Mouse (Mus musculus) intestine, embryonic 15.5 days (tissue): ENCODE data around the gene Lrrn2. TPM values are rescaled to one million over a fixed set of nuclear protein-coding genes. Genes with fewer than 3 reads are reported as not detected.

Experiments
- ATAC-seq: fragments of 200-750 bp; cut with Nextera tagmentation; 2 replicates; pipeline ENCODE4 v1.8.0; 2017; ENCODE audit warnings: moderate TSS enrichment, moderate library complexity
- H3K27ac ChIP-seq: fragments of 300-500 bp; sonication (generic); 2 replicates; pipeline ENCODE4 v1.5.1; 2015; ENCODE audit warnings: mild to moderate bottlenecking, inconsistent platforms
- H3K27me3 ChIP-seq: fragments of 300-500 bp; sonication (generic); replicated peaks from 2 replicates; pipeline ENCODE4 v1.6.1; 2015; ENCODE audit warnings: inconsistent platforms
- H3K36me3 ChIP-seq: fragments of 300-500 bp; sonication (generic); 2 replicates; pipeline ENCODE4 v1.6.1; 2015; ENCODE audit warnings: inconsistent platforms
- H3K4me1 ChIP-seq: fragments of 300-500 bp; sonication (generic); replicated peaks from 2 replicates; pipeline ENCODE4 v1.6.1; 2015; ENCODE audit warnings: inconsistent platforms
- H3K4me2 ChIP-seq: fragments of 300-500 bp; sonication (generic); replicated peaks from 2 replicates; pipeline ENCODE4 v1.6.1; 2015; ENCODE audit warnings: mild to moderate bottlenecking, inconsistent platforms
- H3K4me3 ChIP-seq: fragments of 300-500 bp; sonication (generic); replicated peaks from 2 replicates; pipeline ENCODE4 v1.5.1; 2015; ENCODE audit warnings: inconsistent platforms
- H3K9ac ChIP-seq: fragments of 300-500 bp; sonication (generic); 2 replicates; pipeline ENCODE4 v1.6.1; 2015; ENCODE audit warnings: inconsistent platforms
- H3K9me3 ChIP-seq: fragments of 300-500 bp; sonication (generic); 2 replicates; pipeline ENCODE4 v1.6.1; 2016; ENCODE audit warnings: inconsistent platforms
- WGBS: fragments of 180-500 bp; shearing (Covaris S2); methylation state at CpG from one replicate; pipeline ENCODE4 v1.1.7; 2015; 5-methylcytosine and 5-hydroxymethylcytosine counted together
- polyA plus RNA-seq: library from polyadenylated mRNA; unstranded; fragments of >200 nt; fragmentation: Nextera tagmentation; extraction: Ambion mirVana; gene quantifications from 2 replicates; pipeline ENCODE4 v1.2.1, GENCODE M21; 2015

The Lrrn2 gene
- polyA plus RNA-seq, 1 experiment from 2014 or later: 4.9 TPM

GRCm38 (mm10) chr1:132853312-132853711 is 26.8 kb upstream of the Lrrn2 start:
- no peaks in the 10 kb centered on the region for H3K36me3 ChIP-seq
- H3K4me2 ChIP-seq: no peak overlapping the region
- no peak overlapping the region for H3K27ac ChIP-seq
- 23% methylated on average over 8 of the region's 8 CpGs for WGBS
- H3K4me1 ChIP-seq: 0 out of 2 replicates have a peak, but pooled peaks cover 3% of the 10 kb centered on the region
- no peak overlapping the region for H3K4me3 ChIP-seq
- H3K9me3 ChIP-seq: no peaks in the 10 kb centered on the region
- H3K9ac ChIP-seq: no peak overlapping the region
- no peak for ATAC-seq
- H3K27me3 ChIP-seq: no peaks in the 10 kb centered on the region

- no peaks in the 10 kb centered on the region for H3K9me3 ChIP-seq
- ATAC-seq: no peak
- H3K9ac ChIP-seq: no peak overlapping the region
- H3K4me2 ChIP-seq: no peak overlapping the region
- 49% methylated on average over 5 of the region's 5 CpGs for WGBS
- 0 out of 2 replicates have a peak, but pooled peaks cover 2% of the 10 kb centered on the region for H3K27me3 ChIP-seq
- H3K27ac ChIP-seq: no peak overlapping the region
- H3K4me1 ChIP-seq: no peaks in the 10 kb centered on the region
- no peak overlapping the region for H3K4me3 ChIP-seq
- H3K36me3 ChIP-seq: no peaks in the 10 kb centered on the region
Observed at GRCm38 (mm10) chr1:132858516-132859383, 21.3 kb upstream of the Lrrn2 start.

- no peak overlapping the region for H3K9ac ChIP-seq
- no peak overlapping the region for H3K4me3 ChIP-seq
- H3K36me3 ChIP-seq: no peaks in the 10 kb centered on the region
- ATAC-seq: no peak
- 78% methylated on average over 2 of the region's 2 CpGs for WGBS
- no peaks in the 10 kb centered on the region for H3K9me3 ChIP-seq
- no peak overlapping the region for H3K27ac ChIP-seq
- H3K4me2 ChIP-seq: no peak overlapping the region
- H3K27me3 ChIP-seq: 0 out of 2 replicates have a peak, but pooled peaks cover 2% of the 10 kb centered on the region
- H3K4me1 ChIP-seq: no peaks in the 10 kb centered on the region
Observed at GRCm38 (mm10) chr1:132864220-132864619, 15.9 kb upstream of the Lrrn2 start.

DNA sequence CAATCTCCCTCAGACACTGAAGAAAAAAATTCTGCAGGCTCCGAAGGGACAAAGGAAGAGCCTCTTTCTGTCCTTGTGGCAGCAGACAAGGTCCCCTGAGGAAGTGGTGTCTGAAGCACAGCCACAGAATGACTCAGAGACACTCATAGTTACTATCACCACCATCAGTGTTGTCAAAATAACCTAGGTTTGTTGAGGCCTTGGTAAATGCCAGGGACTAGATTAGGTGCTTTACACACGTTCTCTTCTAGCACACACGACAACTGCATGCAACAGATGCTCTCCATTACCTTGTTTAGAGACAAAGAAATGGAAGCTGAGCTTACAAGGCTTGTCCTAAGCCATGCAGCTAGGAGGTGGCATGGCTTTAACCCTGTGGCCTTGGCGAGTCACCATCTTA is 14.5 kb upstream of the Lrrn2 start:
- no peak for ATAC-seq

GRCm38 (mm10) chr1:132870327-132870726 is 9.7 kb upstream of the Lrrn2 start:
- ATAC-seq: no peak
- H3K36me3 ChIP-seq: no peaks in the 10 kb centered on the region
- no peak overlapping the region for H3K9ac ChIP-seq
- no peak overlapping the region for H3K4me3 ChIP-seq
- 58% methylated on average over 7 of the region's 7 CpGs for WGBS
- H3K4me2 ChIP-seq: no peak overlapping the region
- no peak overlapping the region for H3K27ac ChIP-seq
- H3K27me3 ChIP-seq: peaks cover 3% of the 10 kb centered on the region; the same call in 1 of the 2 replicates
- no peaks in the 10 kb centered on the region for H3K9me3 ChIP-seq
- no peaks in the 10 kb centered on the region for H3K4me1 ChIP-seq

More for the DNA sequence above, 14.5 kb upstream of the Lrrn2 start:
- Histone ChIP-seq H3K9me3 (no peaks in the 10 kb centered on the region), H3K4me2 (no peak overlapping the region), H3K36me3 (no peaks in the 10 kb centered on the region), H3K27ac (no peak overlapping the region), H3K4me1 (no peaks in the 10 kb centered on the region), H3K9ac (no peak overlapping the region), H3K4me3 (no peak overlapping the region), H3K27me3 (0 out of 2 replicates have a peak, but pooled peaks cover 2% of the 10 kb centered on the region)
- 75% methylated on average over 4 of the region's 4 CpGs for WGBS

DNA sequence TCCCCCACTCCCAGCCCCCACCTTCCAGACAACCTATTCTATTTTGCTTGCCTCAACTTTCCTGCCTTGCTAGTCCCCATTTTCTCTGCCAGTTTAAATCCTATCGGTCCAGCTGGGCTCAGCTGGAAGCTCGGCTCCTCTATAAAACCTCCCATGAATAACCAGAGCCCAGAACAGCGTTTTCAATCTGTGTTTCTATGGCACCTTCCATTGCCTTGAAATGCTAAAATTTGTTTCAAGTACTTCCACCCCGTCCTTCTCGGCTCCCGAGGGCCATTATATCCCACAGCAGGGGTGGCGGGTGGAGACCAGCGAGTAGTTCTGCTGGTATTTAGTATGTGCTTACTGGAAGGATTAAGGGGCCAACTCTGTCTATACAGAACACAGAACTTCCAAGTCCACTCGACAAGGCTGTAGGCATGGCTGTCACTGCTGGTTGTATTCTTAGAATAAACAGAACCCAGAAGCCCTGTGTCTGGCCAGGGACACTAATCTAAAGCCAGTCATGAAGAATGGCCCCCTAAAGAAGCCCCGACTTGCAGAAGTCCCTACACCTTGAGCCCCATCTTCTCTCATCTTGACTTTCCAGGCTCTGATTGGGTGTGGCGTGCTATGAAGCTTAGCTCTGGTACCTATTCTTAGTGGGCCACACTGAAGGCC is 992 bp upstream of the Lrrn2 start:
- no peak for ATAC-seq
- H3K27ac ChIP-seq: no peak overlapping the region
- no peak overlapping the region for H3K4me2 ChIP-seq
- H3K27me3 ChIP-seq: peaks cover 53% of the 10 kb centered on the region
- H3K9me3 ChIP-seq: no peaks in the 10 kb centered on the region
- H3K9ac ChIP-seq: no peak overlapping the region
- WGBS: 24% methylated on average over 11 of the region's 11 CpGs
- peaks cover 15% of the 10 kb centered on the region for H3K4me1 ChIP-seq
- no peak overlapping the region for H3K4me3 ChIP-seq
- H3K36me3 ChIP-seq: no peaks in the 10 kb centered on the region

- peak overlapping the region; percentile 53 for H3K4me3 ChIP-seq
- WGBS: 19% methylated on average over 8 of the region's 8 CpGs
Observed at GRCm38 (mm10) chr1:132879801-132880160, 292 bp upstream of the Lrrn2 start.

DNA sequence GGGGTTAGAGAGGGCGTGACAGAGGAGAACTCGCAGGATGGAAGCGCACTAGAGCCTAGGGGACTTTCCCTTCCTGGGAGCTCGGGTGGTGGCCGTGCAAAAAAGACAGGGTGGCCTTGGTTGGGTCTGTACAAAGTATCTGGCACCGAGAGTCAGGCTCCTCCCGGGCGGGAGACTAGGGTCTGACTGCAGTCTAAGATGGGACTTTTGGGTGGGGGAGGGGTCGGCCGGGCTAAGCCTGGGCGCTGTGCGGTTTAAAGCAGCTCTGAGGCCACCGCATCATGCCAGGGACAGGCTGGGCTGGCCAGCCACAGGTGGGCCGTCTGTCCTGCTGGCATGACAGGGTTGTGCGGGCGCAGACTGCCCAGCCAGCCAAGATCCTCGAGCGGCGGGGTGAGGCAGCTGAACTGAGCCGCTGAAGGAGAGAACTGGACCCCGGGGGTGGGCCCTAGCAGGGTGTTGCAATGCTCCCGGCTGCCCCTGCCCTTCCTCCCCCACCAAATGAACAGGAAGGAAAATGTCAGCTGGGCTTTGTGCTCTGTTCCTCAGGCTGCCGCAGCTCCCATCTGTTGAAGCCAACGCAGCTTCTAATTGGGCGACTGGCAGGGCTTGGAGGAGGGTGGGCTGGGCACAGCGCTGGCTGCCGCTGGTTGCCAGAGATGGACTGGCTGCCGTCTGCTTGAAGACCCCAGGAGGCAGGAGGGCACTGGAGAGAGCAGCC is 1.1 kb downstream of the Lrrn2 start:
- WGBS: under 1% methylated on average over 28 of the region's 28 CpGs
- peaks cover 50% of the 10 kb centered on the region for H3K27me3 ChIP-seq
- ATAC-seq: peak; percentile 51

More at GRCm38 (mm10) chr1:132879801-132880160, 292 bp upstream of the Lrrn2 start:
- Histone ChIP-seq H3K9me3 (no peaks in the 10 kb centered on the region), H3K4me1 (peaks cover 15% of the 10 kb centered on the region), H3K27me3 (peaks cover 52% of the 10 kb centered on the region), H3K36me3 (no peaks in the 10 kb centered on the region), H3K27ac (no peak overlapping the region), H3K4me2 (peak overlapping the region; percentile 97), H3K9ac (peak overlapping the region; percentile 46; the same call in 1 of the 2 replicates)
- no peak for ATAC-seq

DNA sequence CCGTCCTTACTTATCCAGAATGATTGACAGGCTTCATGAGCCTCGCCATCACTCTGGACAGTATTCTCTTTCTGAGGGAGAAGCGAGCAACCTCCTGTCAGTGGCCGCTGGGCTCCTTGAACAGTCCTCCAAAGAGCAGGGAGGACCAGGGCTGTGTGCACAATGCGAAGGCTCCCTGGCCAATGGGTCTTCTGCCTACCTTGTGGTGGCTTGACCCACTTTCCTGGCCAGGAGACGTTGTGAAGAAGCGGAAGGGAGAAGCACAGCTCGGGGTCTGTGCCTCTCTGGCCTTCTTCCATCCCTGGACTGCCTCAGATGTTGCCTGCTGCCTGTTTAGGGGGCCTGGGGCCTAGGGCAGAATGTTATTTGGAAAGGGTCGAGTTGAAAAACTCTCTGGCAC is 1.8 kb downstream of the Lrrn2 start:
- H3K4me3 ChIP-seq: no peak overlapping the region; the same call in 1 of the 2 replicates
- peaks cover 15% of the 10 kb centered on the region for H3K4me1 ChIP-seq
- WGBS: 53% methylated on average over 9 of the region's 9 CpGs
- H3K9ac ChIP-seq: no peak overlapping the region
- no peak overlapping the region for H3K27ac ChIP-seq
- peaks cover 50% of the 10 kb centered on the region for H3K27me3 ChIP-seq
- ATAC-seq: no peak
- no peaks in the 10 kb centered on the region for H3K36me3 ChIP-seq
- H3K4me2 ChIP-seq: peak overlapping the region; percentile 97
- H3K9me3 ChIP-seq: no peaks in the 10 kb centered on the region

More for the DNA sequence above, 1.1 kb downstream of the Lrrn2 start:
- Histone ChIP-seq H3K4me1 (peaks cover 15% of the 10 kb centered on the region), H3K9me3 (no peaks in the 10 kb centered on the region), H3K4me2 (peak overlapping the region; percentile 97), H3K27ac (no peak overlapping the region), H3K4me3 (peak overlapping the region; percentile 53), H3K36me3 (no peaks in the 10 kb centered on the region), H3K9ac (peak overlapping the region; percentile 46)

- WGBS: 39% methylated on average over 4 of the region's 4 CpGs
- ATAC-seq: no peak
Observed at GRCm38 (mm10) chr1:132885701-132886100, 5.6 kb downstream of the Lrrn2 start.

GRCm38 (mm10) chr1:132886626-132887025 is 6.6 kb downstream of the Lrrn2 start:
- no peak overlapping the region for H3K4me3 ChIP-seq
- peaks cover under 1% of the 10 kb centered on the region; the same call in 1 of the 2 replicates for H3K4me1 ChIP-seq
- peaks cover 10% of the 10 kb centered on the region for H3K27me3 ChIP-seq
- no peak overlapping the region for H3K27ac ChIP-seq
- H3K9ac ChIP-seq: no peak overlapping the region
- ATAC-seq: no peak
- no peaks in the 10 kb centered on the region for H3K36me3 ChIP-seq
- no peaks in the 10 kb centered on the region for H3K9me3 ChIP-seq
- 53% methylated on average over 4 of the region's 4 CpGs for WGBS
- H3K4me2 ChIP-seq: no peak overlapping the region

More at GRCm38 (mm10) chr1:132885701-132886100, 5.6 kb downstream of the Lrrn2 start:
- H3K4me1 ChIP-seq: peaks cover 9% of the 10 kb centered on the region
- no peak overlapping the region for H3K4me3 ChIP-seq
- H3K4me2 ChIP-seq: no peak overlapping the region
- H3K36me3 ChIP-seq: no peaks in the 10 kb centered on the region
- peaks cover 19% of the 10 kb centered on the region for H3K27me3 ChIP-seq
- no peak overlapping the region for H3K27ac ChIP-seq
- H3K9me3 ChIP-seq: no peaks in the 10 kb centered on the region
- H3K9ac ChIP-seq: no peak overlapping the region

- Histone ChIP-seq H3K9me3 (no peaks in the 10 kb centered on the region), H3K4me3 (no peak overlapping the region), H3K4me2 (no peak overlapping the region), H3K36me3 (no peaks in the 10 kb centered on the region), H3K27ac (no peak overlapping the region), H3K9ac (no peak overlapping the region), H3K4me1 (no peaks in the 10 kb centered on the region), H3K27me3 (no peaks in the 10 kb centered on the region; the same call in 1 of the 2 replicates)
- WGBS: 81% methylated on average over 4 of the region's 4 CpGs
- no peak for ATAC-seq
Observed at GRCm38 (mm10) chr1:132888811-132889210, 8.7 kb downstream of the Lrrn2 start.
